Mouse (Mus musculus): ENCODE measurements around the gene Tesk2.
A peak's percentile ranks its signal among the peaks of the same experiment; 100 is the strongest.
"Not testable (repeated sequence)": the region's sequence is repeated elsewhere in the genome, so short reads cannot be mapped to it uniquely, and the experiment has no call there.

The Tesk2 gene

GRCm38 (mm10) chr4:116796442-116797110 lies 75.8 kb downstream of the Tesk2 start:
- peak; percentile 68 for DNase-seq

GRCm38 (mm10) chr4:116799901-116800300 lies 79.2 kb downstream of the Tesk2 start:
- no peak for DNase-seq

- peak; percentile 94 for DNase-seq
Measured at GRCm38 (mm10) chr4:116807197-116808129, 86.7 kb downstream of the Tesk2 start, which contains the start of the genes Toe1 and Mutyh. Gene Toe1, minus strand, starts transcription at chr4:116807640. Gene Mutyh, plus strand, starts transcription at chr4:116807723.

GRCm38 (mm10) chr4:116811012-116811411 lies 90.3 kb downstream of the Tesk2 start:
- no peak for DNase-seq

GRCm38 (mm10) chr4:116815276-116815675 lies 94.5 kb downstream of the Tesk2 start:
- DNase-seq: no peak

- no peak for DNase-seq
Measured at GRCm38 (mm10) chr4:116817486-116817885, 96.7 kb downstream of the Tesk2 start.

- no peak for DNase-seq
Measured at GRCm38 (mm10) chr4:116819968-116820901, 99.5 kb downstream of the Tesk2 start.

GRCm38 (mm10) chr4:116820902-116821693 lies 100.3 kb downstream of the Tesk2 start:
- peak; percentile 96 for DNase-seq

- no peak for DNase-seq
Measured at GRCm38 (mm10) chr4:116821694-116822016, 100.9 kb downstream of the Tesk2 start, which contains the start of gene Hpdl. Gene Hpdl, minus strand, starts transcription at chr4:116821707.

GRCm38 (mm10) chr4:116824541-116825004 lies 103.8 kb downstream of the Tesk2 start:
- DNase-seq: peak; percentile 83

- peak; percentile 40 for DNase-seq
Measured at GRCm38 (mm10) chr4:116827819-116828218, 107.1 kb downstream of the Tesk2 start.

- no peak for DNase-seq
Measured at GRCm38 (mm10) chr4:116829364-116830069, 108.8 kb downstream of the Tesk2 start.

GRCm38 (mm10) chr4:116830070-116830368 lies 109.3 kb downstream of the Tesk2 start:
- DNase-seq: no peak

GRCm38 (mm10) chr4:116838999-116839398 lies 118.3 kb downstream of the Tesk2 start:
- peak; percentile 68 for DNase-seq

- DNase-seq: not testable (repeated sequence)
Measured at GRCm38 (mm10) chr4:116840096-116840495, 119.3 kb downstream of the Tesk2 start.

- no peak for DNase-seq
Measured at GRCm38 (mm10) chr4:116840841-116841240, 120.1 kb downstream of the Tesk2 start.

GRCm38 (mm10) chr4:116844324-116844723 lies 123.6 kb downstream of the Tesk2 start:
- DNase-seq: no peak

- DNase-seq: no peak
Measured at GRCm38 (mm10) chr4:116849901-116850300, 129.2 kb downstream of the Tesk2 start.

GRCm38 (mm10) chr4:116854286-116854685 lies 133.5 kb downstream of the Tesk2 start:
- no peak for DNase-seq

All from kidney, adult 11 months (tissue).